Mouse (Mus musculus) hindbrain, embryonic 16.5 days (tissue): ENCODE measurements around the gene Sptssb. TPM values are rescaled to one million over a fixed set of nuclear protein-coding genes. Genes with fewer than 3 reads are reported as not detected.

Experiments
- ATAC-seq: fragments of 200-750 bp; cut with Nextera tagmentation; 2 replicates; pipeline ENCODE4 v1.8.0; 2017; ENCODE audit warnings: moderate TSS enrichment, moderate library complexity
- H3K27ac ChIP-seq: fragments of 300-500 bp; sonication (generic); 2 replicates; pipeline ENCODE4 v1.5.1; 2014; ENCODE audit warnings: low read depth, mild to moderate bottlenecking, control low read depth, low read length, moderate library complexity
- H3K27me3 ChIP-seq: fragments of 300-500 bp; sonication (generic); replicated peaks from 2 replicates; pipeline ENCODE4 v1.6.1; 2014; ENCODE audit warnings: low read length; ENCODE audit not compliant: control insufficient read depth, insufficient read depth
- H3K36me3 ChIP-seq: fragments of 300-500 bp; sonication (generic); 2 replicates; pipeline ENCODE4 v1.6.1; 2014; ENCODE audit warnings: mild to moderate bottlenecking, low read length, moderate library complexity, mixed read lengths; ENCODE audit not compliant: control insufficient read depth, insufficient read depth
- H3K4me1 ChIP-seq: fragments of 300-500 bp; sonication (generic); 2 replicates; pipeline ENCODE4 v1.6.1; 2014; ENCODE audit warnings: low read depth, low read length; ENCODE audit not compliant: control insufficient read depth, insufficient read depth
- H3K4me2 ChIP-seq: fragments of 300-500 bp; sonication (generic); 2 replicates; pipeline ENCODE4 v1.6.1; 2014; ENCODE audit warnings: mild to moderate bottlenecking, low read length, control low read depth, moderate library complexity
- H3K4me3 ChIP-seq: fragments of 300-500 bp; sonication (generic); 2 replicates; pipeline ENCODE4 v1.5.1; 2014; ENCODE audit warnings: mild to moderate bottlenecking, low read length, control low read depth, moderate library complexity
- H3K9ac ChIP-seq: fragments of 300-500 bp; sonication (generic); 2 replicates; pipeline ENCODE4 v1.6.1; 2014; ENCODE audit warnings: low read depth, mild to moderate bottlenecking, control low read depth, low read length, moderate library complexity
- H3K9me3 ChIP-seq: fragments of 300-500 bp; sonication (generic); 2 replicates; pipeline ENCODE4 v1.6.1; 2014; ENCODE audit warnings: mild to moderate bottlenecking, low read length, moderate library complexity; ENCODE audit not compliant: control insufficient read depth
- WGBS: fragments of 180-500 bp; shearing (Covaris S2); extraction: QIAGEN DNeasy Blood & Tissue Kit; methylation state at CpG from one replicate; pipeline ENCODE4 v1.1.7; 2014; 5-methylcytosine and 5-hydroxymethylcytosine counted together
- polyA plus RNA-seq: library from polyadenylated mRNA; unstranded; fragments of >200 nt; fragmentation: Nextera tagmentation; extraction: Ambion mirVana; gene quantifications from 2 replicates; pipeline ENCODE4 v1.2.1, GENCODE M21; 2015

Gene Sptssb
- polyA plus RNA-seq: 1.6 and 2.1 TPM in 2 replicates

- peak within 1 kb of the TSS; percentile 60; the same call in 1 of the 2 replicates for H3K27ac ChIP-seq
Measured at GRCm38 (mm10) chr3:69859858-69860588, at the start of gene Sptssb. Sptssb (minus strand) TSS chr3:69859940.

DNA sequence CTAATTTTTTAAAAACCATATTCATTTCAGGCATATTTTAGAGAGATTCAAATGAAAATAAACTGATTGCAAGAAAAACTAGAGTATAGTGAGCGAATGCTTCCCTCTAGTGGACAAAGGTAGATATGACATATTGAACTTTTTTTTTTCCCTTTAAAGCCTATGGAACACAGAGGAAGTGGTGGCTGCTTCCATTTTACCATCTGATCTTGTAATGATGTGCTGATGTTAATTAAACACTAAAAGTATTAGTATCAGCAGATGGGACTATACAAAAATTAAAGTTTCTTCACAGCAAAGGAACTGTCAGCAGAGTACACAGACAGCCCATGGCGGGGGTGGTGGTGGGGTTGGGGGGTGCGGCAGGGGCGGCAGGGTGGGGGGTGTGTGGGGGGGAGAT is 48.3 kb upstream of the Sptssb start:
- H3K9ac ChIP-seq: no peak overlapping the region
- no peak overlapping the region for H3K4me3 ChIP-seq
- ATAC-seq: peak; percentile 67
- H3K4me1 ChIP-seq: no peaks in the 10 kb centered on the region
- no peak overlapping the region for H3K4me2 ChIP-seq
- H3K9me3 ChIP-seq: no peaks in the 10 kb centered on the region
- H3K27me3 ChIP-seq: no peaks in the 10 kb centered on the region
- no peak overlapping the region for H3K27ac ChIP-seq
- WGBS: 70% methylated on average over 4 of the region's 4 CpGs
- H3K36me3 ChIP-seq: no peaks in the 10 kb centered on the region

More at GRCm38 (mm10) chr3:69859858-69860588, at the start of gene Sptssb:
- 1% methylated on average over 24 of the region's 24 CpGs for WGBS
- Histone ChIP-seq H3K4me3 (peak within 1 kb of the TSS; percentile 58), H3K9me3 (no peaks in the 10 kb centered on the region), H3K4me1 (0 out of 2 replicates have a peak, but pooled peaks cover 3% of the 10 kb centered on the region), H3K4me2 (peak within 1 kb of the TSS; percentile 98), H3K36me3 (no peaks in the 10 kb centered on the region), H3K27me3 (no peaks in the 10 kb centered on the region; the same call in 1 of the 2 replicates), H3K9ac (peak within 1 kb of the TSS; percentile 63)
- peak; percentile 76 for ATAC-seq

DNA sequence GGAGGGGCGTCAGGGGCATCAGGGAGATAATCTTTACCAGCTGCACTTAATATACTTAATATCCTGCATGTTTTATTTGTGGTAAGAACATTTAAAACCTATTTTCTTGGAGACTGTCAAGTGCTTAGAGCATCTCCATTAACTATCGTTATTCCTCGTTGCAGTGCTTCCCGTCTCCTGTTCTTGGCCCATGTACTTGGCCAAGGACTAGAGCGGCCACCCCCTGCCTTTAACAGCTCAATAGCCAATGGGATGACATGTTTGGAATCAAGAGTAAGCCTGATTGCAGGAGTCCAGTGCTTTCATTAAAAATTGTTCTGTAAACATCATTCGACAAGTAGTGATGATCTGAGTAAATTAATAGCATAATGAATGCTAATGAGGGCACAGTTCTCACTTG is 47.8 kb upstream of the Sptssb start:
- Histone ChIP-seq H3K4me2 (no peak overlapping the region), H3K27me3 (no peaks in the 10 kb centered on the region), H3K27ac (no peak overlapping the region), H3K9ac (no peak overlapping the region), H3K4me3 (no peak overlapping the region), H3K4me1 (no peaks in the 10 kb centered on the region), H3K9me3 (no peaks in the 10 kb centered on the region), H3K36me3 (no peaks in the 10 kb centered on the region)
- 49% methylated on average over 6 of the region's 6 CpGs for WGBS
- peak; percentile 57 for ATAC-seq

GRCm38 (mm10) chr3:69902787-69903477 is 43.2 kb upstream of the Sptssb start:
- Histone ChIP-seq H3K4me2 (no peak overlapping the region), H3K27me3 (no peaks in the 10 kb centered on the region), H3K9ac (no peak overlapping the region), H3K9me3 (no peaks in the 10 kb centered on the region), H3K4me3 (no peak overlapping the region), H3K36me3 (no peaks in the 10 kb centered on the region), H3K27ac (no peak overlapping the region), H3K4me1 (no peaks in the 10 kb centered on the region)
- ATAC-seq: peak; percentile 77
- WGBS: 70% methylated on average over 9 of the region's 9 CpGs

GRCm38 (mm10) chr3:69902382-69902781 is 42.6 kb upstream of the Sptssb start:
- no peaks in the 10 kb centered on the region for H3K27me3 ChIP-seq
- no peaks in the 10 kb centered on the region for H3K36me3 ChIP-seq
- no peak for ATAC-seq
- no peak overlapping the region for H3K9ac ChIP-seq
- H3K27ac ChIP-seq: no peak overlapping the region
- H3K4me3 ChIP-seq: no peak overlapping the region
- H3K9me3 ChIP-seq: no peaks in the 10 kb centered on the region
- no peak overlapping the region for H3K4me2 ChIP-seq
- no peaks in the 10 kb centered on the region for H3K4me1 ChIP-seq
- 64% methylated on average over 2 of the region's 2 CpGs for WGBS

GRCm38 (mm10) chr3:69901874-69902381 is 42.2 kb upstream of the Sptssb start:
- no peak overlapping the region for H3K9ac ChIP-seq
- no peak overlapping the region for H3K27ac ChIP-seq
- no peaks in the 10 kb centered on the region for H3K27me3 ChIP-seq
- no peaks in the 10 kb centered on the region for H3K9me3 ChIP-seq
- ATAC-seq: no peak
- no peaks in the 10 kb centered on the region for H3K36me3 ChIP-seq
- no peaks in the 10 kb centered on the region for H3K4me1 ChIP-seq
- H3K4me2 ChIP-seq: no peak overlapping the region
- no peak overlapping the region for H3K4me3 ChIP-seq

DNA sequence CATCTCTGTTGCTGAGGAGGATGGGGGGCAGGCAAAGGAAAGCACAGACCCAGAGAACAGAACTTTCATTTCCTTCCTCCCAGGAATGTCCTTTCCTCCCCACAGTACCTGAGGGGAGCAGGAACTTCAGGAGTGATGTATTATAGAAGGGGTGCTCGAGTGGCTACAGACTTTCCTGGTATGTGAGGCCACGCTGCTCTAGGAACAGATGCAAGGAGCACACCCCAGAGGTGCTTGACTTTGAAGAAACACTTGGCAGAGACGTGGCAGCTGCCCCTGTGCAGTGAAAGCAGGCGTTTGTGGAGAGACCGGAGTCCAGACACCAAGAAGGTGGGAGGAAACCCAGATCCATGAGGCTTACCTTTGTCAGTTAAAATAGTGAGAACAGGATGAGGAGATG is 40.6 kb upstream of the Sptssb start:
- 73% methylated on average over 5 of the region's 5 CpGs for WGBS
- no peaks in the 10 kb centered on the region for H3K4me1 ChIP-seq
- H3K36me3 ChIP-seq: no peaks in the 10 kb centered on the region
- no peak overlapping the region for H3K27ac ChIP-seq
- no peaks in the 10 kb centered on the region for H3K27me3 ChIP-seq
- no peak for ATAC-seq
- H3K4me2 ChIP-seq: no peak overlapping the region
- no peak overlapping the region for H3K4me3 ChIP-seq
- no peak overlapping the region for H3K9ac ChIP-seq
- H3K9me3 ChIP-seq: no peaks in the 10 kb centered on the region

GRCm38 (mm10) chr3:69897917-69898594 is 38.3 kb upstream of the Sptssb start:
- H3K9ac ChIP-seq: no peak overlapping the region
- no peak overlapping the region for H3K4me3 ChIP-seq
- no peak for ATAC-seq
- H3K4me2 ChIP-seq: no peak overlapping the region
- H3K27ac ChIP-seq: no peak overlapping the region
- H3K36me3 ChIP-seq: no peaks in the 10 kb centered on the region
- WGBS: 83% methylated on average over 7 of the region's 8 CpGs
- no peaks in the 10 kb centered on the region for H3K4me1 ChIP-seq
- no peaks in the 10 kb centered on the region for H3K27me3 ChIP-seq
- H3K9me3 ChIP-seq: no peaks in the 10 kb centered on the region

GRCm38 (mm10) chr3:69895516-69895915 is 35.8 kb upstream of the Sptssb start:
- WGBS: 92% methylated on average over 11 of the region's 11 CpGs
- H3K27me3 ChIP-seq: no peaks in the 10 kb centered on the region
- no peaks in the 10 kb centered on the region for H3K36me3 ChIP-seq
- H3K9ac ChIP-seq: no peak overlapping the region
- H3K27ac ChIP-seq: no peak overlapping the region
- H3K4me3 ChIP-seq: no peak overlapping the region
- no peak for ATAC-seq
- no peaks in the 10 kb centered on the region for H3K9me3 ChIP-seq
- no peaks in the 10 kb centered on the region for H3K4me1 ChIP-seq
- H3K4me2 ChIP-seq: no peak overlapping the region
